Mouse (Mus musculus) common myeloid progenitor, adult 5-6 weeks (primary cell): ENCODE measurements at regions not wholly inside any gene's neighbourhood (a gene's known extent, or its start where the extent isn't known, plus 50 kb on each side); places are given as distances from the start of the nearest gene placed in this dataset.

Experiments used
- ATAC-seq: replicated peaks from 2 replicates; pipeline ENCODE4 v1.8.0; 2016; ENCODE audit warnings: low read depth, mild to moderate bottlenecking, moderate TSS enrichment, inconsistent platforms; ENCODE audit not compliant: poor library complexity, severe bottlenecking

DNA sequence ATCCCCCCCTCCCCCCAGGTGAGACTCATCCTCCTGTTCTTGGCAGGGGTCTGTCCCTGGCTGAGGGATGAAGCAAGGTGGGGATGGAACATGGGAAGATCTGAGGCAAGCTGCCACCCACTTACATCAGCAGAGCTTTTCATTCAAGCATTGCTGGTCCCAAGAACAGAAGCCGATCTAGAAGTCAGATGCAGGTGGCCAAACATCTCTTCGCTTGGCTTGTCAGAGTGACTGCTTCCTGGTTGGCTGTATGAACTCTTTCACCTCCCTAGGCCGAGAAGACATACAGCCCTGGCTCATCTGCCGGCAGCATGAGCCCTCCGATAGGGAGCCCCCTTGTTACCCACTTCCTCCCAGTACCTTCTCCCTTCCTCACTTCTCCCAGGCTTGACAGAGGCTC is 55.8 kb upstream of the Smndc1 start:
- no peak for ATAC-seq

DNA sequence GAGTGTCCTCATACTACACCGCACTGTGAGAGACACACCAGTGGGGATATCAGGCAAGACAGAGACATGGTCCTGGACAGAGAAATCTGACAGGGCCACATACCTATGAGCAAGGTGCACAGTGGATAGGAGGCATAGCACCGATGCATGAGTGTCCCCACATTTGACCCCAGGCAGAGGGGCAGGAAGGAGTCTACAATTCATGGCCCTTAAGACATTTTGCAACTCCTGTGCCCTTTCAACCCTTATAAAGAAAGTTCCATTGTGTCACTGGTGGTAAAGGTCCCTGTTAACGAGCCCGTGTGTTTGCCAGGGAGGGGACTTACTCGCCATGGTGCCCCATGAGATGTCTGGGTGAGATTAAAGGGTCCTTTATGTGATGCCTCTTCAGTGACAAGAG is 54.3 kb upstream of the Smndc1 start:
- no peak for ATAC-seq

DNA sequence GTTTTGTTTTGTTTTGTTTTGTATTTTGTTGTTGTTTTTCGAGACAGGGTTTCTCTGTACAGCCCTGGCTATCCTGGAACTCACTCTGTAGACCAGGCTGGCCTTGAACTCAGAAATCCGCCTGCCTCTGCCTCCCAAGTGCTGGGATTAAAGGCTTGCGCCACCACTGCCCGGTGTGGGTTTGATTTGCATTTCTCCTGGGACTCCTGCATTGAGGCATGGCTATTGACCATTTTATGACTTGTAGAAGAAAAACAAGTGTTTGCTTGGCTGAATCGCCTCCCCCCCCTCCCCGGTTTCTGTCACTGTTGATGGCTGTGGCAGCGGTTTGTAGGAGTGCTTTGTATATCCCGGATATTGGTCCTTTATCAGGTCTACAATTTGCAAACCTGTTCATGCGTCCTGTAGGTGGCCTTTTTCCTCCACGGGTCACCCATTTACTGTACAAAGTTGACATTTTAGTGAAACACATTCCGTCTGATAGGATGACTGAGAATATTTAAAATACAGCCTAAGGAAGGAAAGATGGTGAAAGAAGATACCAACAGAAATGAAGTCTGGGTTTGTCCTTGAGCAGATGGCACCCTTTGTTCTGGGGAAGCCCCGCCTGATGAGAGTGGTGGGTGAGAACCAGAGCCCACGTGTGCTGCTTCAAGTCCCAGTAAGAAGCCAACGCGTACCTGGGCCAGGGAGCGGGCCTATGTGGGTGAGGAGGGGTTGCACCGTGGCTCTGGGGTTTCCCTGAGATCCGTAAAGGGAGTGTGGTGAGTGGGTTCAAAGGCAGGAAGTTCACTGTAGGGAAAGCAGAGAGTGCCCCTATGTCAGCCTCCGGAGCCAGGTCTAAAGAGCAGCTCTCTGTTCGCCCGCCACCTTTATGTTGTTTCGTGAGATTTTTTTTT is 52.6 kb upstream of the Smndc1 start:
- ATAC-seq: no peak

DNA sequence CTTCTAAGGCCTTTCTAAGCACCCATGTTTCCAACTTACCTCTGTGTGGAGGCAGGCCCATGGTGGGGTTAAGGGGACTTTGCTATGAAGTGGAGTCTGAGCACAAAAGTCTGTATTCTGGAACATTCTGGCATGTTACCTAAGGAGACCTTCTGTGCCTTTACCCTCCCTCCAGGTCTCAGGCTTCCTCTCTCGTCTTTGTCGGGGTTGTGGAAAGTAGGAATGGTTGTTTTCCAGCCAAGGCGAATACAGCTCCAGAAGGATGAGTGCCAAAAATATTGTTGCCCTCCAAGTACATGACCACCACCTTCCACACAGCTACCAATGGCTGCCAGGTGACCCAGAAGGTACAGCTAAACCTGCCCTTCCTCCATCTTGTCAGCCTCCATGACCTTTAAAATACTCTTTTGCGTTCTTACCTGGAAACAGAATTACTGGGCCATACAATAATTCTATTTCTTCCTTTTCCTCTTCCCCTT is 51.8 kb upstream of the Smndc1 start:
- no peak for ATAC-seq

DNA sequence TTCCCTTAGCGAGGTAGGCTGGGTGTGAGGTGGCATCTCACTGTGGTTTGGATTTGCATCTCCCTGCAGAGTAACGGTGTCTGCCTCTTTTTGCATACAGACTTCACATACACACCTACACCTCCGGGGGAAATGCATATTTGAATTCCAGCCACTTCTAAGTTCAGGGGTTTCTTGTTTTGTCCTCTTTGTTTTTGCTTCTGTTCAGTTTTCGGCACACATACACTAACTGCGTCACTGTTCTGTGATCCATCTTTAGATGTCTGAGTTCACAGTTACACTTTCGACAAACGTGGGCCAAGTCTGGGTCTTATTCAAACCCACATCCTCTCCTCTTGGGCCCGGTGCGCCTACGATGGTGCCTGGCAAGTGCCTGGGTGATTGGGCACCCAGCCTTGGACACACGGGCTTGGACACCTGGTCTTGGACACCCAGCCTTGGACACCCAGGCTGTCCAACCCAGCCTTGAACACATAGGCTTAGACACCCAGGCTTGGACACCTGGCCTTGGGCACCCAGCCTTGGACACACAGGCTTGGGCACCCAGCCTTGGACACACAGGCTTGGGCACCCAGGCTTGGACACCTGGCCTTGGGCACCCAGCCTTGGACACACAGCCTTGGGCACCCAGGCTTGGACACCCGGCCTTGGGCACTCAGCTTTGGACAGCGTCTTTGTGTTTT is 51.2 kb upstream of the Smndc1 start:
- ATAC-seq: no peak

DNA sequence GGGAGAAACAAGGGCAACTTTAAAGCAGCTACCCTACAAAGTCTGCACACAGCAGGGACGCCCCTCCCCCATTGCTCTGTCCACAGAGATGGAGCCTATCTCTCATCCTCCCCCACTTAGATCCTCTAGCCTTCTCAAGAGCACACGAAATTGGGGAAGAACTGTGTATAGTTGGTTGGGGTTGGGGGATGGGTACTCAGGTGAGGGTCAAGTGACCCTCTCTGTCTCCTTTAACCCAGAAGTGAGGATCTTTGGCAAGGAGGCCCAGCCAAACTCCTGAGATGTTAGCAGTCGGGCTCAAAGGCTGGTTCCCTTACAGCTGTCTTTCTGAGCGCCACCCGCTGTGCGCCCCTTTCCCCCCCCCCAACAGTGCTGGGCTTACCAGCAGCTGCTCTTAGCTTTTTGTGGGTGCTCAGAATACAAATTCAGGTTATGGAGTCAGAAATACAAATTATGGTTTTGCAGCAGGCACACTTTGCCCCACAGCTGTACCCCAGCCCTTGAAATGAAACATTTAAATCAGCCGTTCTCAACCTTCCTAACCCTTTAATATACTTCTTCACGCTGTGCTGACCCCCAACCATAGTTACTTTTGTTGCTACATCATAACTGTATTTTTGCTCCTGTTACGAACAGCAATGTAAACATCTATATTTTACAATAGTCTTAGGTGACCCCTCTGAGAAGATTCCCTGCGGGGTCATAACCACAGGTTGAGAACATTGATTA is 50.1 kb upstream of the Smndc1 start:
- no peak for ATAC-seq
